Mouse (Mus musculus) lung, postnatal 36 days (tissue): ENCODE data around the gene Abi1.

Source experiments
- DNase-seq: peaks from one replicate; pipeline ENCODE4 v3.0.0; 2022; ENCODE audit warnings: mixed read lengths

Gene Abi1

DNA sequence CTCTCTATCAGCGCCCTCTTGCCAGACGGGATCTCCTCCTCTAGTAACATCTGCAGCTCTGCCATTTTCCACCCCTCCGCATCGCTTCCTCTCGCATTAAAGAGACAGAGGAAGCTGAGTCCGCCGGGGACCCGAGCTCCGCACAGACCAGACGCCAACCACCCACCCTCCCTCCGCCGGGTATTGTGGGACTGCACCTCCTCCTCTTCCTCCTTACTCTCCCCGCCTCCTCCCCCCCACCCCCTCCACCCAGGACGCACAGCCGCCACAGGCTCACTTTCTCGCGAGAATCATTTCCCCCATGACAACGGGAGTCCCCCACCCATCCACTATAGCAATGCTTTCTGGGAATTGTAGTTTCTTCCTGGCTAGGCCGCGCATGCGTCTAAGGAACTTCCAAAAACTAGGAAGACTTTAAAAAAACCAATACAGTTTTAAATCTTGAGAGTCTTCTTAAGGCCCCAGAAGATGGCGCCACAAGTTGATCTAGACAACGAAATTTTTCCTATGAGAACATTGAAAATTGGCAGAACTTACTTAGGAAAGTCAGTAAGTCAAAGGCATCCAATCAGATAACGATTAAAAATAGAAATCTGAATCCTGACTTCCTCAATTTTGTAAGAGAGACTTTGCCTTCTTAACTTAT is at the start of gene Abi1:
Abi1 (minus strand) TSS at position 241 of the 646 bp plus-strand sequence.
- peak; percentile 96 for DNase-seq

DNA sequence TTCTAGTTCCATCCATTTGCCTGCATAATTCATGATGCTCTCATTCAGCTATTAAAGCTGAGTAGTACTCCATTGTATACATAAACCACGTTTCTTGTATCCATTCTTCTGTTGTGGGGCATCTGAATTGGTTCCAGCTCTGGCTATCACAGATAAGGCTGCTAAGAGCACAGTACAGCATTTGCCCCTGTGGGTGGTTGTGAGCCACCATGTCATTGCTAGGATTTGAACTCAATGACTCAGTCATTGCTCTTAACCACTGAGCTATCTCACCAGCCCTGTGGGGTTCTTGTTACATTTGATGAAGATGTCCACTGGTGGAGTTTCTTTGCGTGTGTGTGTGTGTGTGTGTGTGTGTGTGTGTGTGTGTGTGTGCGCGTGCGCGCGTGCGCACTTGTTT is 44.5 kb upstream of the Abi1 start:
- DNase-seq, result no peak

DNA sequence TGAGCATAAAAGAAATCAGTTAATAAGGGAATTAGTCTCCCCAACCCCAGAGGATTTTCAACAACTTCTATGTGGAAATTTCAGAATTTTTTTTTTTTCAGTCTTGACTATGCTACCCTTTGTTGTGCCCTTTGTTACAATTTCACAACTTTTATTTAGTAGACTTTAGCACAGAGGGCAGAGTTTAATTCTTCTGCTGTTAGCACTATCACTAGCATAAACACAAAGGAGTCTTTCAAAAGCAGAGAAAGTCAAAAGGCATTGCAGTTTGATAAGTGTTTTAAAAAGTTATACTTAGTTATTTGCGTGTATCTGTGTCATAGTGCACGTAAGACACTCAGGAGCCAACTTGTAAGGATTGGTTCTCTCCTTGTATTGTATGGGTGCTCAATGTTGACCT is 38.5 kb upstream of the Abi1 start:
- no peak for DNase-seq

DNA sequence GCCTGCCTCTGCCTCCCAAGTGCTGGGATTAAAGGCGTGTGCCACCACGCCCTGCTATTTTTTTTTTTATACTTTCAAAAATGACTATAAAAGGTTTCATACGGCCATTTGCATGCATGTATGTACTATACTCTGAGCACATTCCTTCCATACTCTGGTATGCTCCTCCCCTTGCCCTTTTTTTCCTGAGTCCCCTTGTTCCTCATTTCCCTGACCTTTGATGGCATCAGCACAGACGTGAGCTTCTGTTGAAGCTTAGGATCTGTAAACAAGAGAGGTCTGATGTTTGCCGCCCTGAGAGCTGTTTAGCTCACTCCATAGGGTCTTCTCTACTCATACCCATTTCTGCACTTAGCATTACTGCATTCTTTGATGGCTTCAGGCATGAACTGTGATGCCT is 37.7 kb upstream of the Abi1 start:
- DNase-seq, result no peak

DNA sequence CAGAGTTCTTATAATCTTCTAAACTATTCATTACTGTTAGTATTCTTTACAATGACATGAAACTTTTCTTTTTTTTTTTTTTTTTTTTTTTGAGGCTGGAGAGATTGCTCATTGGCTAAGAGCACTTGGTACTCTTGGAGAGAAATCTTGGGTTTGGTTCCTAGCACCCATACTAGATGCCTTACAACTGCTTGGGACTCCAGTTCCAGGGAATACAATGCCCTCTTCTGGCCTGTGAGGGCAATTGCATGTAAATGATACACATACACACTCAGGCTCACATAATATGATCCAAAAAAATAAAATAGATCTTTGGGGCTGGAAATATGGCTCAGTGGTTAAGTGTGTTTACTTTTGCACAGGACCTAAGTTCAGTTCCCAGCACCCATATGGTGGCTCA is 36.7 kb upstream of the Abi1 start:
- no peak for DNase-seq

DNA sequence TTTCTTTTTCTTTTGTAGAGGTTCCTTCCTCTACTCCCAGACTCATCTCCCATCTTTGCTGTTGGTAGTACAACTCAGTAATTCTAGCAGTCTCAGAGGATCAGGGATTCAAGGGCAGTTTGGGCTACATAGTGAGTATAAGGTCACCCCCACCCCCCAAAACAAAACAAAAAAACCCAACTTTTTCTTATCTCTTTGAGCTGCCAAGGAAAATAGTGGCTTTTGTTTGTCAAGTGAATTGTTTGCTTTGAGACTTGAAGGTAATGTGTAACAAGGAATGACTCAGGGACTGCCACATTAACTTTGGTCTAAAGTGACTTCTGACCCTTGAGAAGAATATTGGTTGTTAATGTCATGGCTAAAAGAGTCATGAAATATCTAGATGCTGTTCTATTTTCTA is 35.8 kb upstream of the Abi1 start:
- no peak for DNase-seq

DNA sequence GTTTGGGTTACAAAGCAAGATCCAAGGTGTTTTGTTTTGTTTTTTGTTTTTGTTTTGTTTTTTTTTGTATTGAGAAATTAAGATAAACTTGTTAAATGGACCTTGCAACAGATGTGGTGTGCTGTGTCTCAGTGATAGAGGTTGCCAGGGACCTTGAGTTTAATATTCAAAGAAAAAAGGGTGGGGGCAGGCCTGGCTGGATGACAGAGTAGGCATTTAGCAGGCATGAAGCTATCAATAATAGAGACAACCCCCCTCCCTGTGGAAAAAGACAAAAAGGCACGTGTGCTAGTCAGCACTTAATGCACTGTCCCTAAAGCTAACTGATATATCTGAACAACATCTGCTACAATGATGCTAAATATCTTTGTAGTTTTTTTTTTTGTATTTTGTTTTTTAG is 31.4 kb upstream of the Abi1 start:
- no peak for DNase-seq

DNA sequence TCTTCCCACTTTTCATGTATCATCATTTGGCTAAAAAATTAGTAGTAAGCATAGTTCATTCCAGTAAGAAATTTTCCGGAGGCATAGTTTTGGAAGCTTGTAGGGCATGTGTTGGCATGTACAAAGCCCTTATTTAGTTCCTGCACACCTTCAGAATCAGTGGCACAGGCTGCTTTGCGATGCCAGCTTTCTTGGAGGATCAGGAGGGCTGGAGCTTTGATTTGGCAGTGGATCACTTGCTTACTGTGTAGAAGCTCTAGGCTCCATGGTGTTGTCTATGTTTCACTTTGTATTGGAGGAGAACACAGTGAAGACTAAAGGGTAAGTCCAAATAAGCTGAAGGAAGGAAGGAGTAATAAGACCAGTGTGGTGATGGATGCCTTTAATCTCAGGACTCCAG is 30.4 kb upstream of the Abi1 start:
- DNase-seq, result no peak

DNA sequence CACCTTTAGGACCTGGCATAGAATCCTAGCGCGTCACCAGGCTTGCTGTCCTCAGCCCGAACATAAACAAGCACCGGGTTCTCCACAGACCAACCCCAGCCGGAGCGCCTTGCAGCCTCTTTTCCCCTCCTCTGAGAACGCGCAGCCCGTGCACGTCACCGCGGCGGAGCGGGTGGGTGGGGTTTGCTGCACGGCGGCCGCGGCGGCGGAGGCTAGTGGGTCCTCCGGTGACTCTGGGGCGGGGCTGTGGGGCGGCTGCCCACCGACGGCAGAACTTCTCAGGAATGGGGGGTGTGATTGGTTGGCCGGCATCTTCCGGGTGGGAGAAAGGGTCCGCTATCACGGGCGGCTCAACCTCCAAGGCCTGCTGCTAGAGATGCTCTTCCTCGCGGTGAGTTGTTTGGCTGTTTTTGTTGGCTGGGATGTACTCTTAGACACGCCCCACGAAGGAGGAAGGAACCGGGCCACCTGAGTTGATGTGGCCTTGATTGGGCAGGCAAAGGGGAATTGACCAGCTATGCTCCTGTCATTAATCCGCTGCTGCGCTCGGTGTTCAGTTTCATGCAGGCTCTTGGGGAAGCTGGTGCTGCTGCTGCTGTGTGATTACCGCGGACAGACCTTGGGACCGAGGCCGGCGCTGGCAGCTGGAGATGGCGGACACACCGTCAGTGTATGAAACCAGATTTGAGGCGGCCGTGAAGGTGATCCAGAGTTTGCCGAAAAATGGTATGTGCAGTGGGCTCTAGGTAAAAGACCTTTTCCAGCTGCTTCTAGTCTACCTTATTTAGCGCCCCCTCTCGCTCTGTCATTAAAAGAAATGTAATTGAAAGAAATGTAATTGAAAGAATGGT is 29.1 kb upstream of the Abi1 start:
- peak; percentile 96 for DNase-seq

DNA sequence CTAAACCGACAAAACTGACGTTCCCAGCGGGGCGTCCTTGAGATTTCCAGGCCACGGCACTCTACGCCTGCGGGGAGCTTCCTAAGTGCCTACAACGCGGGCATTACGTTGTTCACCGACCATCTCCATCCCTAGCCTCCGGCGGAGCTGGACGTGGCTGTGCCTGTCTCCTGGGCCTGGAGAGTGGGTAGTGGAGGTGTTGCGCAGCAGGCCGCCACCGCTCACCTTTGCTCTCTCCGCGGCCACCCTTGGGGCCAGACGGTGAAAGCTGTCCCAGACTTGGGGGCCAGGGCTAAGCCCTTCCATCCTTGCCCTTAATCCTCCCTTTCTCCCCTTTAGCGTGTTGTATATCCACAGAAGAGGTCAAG is 28.3 kb upstream of the Abi1 start:
- no peak for DNase-seq

DNA sequence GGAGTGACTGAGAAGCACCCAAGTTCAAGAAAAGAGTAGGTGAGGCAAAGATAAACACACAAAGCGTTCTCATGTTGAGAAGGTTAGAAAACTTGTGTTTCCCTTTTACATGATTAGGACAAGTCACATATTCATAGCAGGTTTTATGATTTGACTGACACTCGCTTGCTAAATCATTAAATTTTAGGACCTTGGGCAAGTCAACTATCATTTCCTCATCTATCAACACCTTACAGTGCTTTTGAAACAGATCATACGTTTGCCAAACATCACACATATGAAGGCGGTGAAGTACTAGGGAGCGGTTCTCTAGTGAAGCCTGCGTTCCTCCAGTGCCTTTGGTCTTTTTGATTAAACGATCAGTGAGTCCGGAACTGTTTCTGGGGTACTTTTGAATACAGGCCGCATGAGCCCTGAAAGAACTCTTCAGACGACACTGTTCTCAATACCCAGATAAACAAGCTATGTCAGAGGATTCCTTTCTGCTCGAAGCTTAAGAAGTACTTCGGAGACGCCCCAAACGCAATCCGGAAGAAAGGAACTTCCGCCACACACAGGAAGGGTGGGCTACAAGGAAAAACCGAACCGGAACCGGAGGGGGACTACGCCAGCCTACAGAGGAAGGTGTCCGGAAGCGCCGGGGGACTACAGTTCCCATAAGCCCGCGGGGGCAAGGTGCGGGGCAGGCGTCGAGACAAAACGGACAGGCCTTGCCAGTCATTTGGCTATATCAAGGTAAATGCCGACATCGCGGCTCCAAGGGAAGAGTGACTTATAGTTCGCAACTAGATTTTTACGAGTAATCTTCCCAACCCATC is 27.7 kb upstream of the Abi1 start, which contains the start of gene Acbd5:
Acbd5 (plus strand) TSS at position 616 of the 818 bp plus-strand sequence.
- DNase-seq, result peak; percentile 98

DNA sequence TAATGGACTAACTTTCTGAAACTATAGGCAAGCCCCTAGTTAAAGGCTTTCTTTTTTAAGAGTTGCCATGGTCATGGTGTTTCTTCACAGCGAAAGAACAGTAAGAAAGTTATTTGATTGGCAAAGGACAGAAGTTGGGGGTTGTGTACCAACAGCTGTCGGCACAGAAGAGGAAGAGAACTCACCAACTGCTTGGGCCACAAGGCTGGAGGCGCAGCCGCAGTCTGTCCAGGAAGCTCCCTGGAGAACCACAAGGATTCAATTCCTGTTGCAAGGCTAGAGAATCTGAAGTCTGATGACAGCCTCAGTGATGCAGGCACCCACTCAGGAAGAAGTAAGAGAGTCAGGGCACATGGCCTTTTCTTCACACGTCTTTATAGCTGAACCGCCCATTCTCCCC is 12.5 kb upstream of the Abi1 start:
- DNase-seq, result peak; percentile 69

DNA sequence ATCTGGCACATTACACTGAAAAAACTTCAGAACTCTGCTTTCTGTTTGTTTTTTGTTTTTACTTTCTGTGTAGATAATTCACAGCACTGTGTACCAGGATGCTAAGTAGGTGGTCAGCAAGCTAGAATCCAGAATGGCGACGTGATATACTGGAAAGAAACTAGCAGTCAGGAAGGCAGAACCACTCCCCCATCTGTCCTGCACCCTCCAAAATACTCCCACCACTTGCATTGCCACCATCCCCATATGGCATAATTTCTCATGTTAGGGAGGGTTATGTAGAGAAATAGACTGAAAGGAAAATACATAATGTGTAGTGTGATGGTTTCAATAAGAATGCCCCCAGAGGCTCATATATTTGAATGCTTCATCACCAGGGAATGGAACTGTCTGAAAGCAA is 11.8 kb upstream of the Abi1 start:
- DNase-seq, result no peak

DNA sequence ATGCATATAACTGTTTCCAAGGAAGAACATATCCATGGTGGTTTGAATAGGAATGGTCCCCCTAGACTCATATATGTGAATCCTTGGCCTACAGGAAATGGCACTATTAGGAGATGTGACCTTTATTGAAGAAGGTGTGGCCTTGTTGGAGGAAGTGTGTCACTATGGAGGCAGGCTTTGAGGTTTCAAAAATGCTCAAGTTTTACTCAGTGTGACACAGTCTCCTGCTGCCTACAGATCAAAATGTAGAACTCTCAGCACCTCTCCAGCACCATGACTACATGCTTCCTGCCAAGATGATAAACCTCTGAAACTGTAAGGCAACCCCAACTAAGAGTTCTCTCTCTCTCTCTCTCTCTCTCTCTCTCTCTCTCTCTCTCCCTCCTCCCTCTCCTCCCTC is 8.0 kb upstream of the Abi1 start:
- peak; percentile 30 for DNase-seq

DNA sequence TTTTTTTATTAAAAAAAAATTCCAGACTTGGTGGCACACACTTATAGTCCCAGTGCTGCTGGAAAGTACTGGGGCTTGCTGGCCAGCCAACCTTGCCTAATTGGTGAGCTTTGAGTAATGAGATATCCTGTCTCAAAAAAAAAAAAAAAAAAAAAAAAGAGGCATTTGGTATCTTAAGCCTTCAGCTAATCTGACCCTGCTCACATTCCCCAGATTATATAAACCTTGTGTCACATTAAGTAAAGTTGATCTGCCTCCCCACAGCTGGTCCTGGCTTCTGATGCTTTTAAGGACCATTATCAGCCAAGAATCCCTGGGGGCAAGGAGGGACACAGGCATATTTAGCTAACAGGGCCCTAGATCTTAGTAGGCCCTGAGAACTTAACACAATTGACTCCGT is 5.7 kb upstream of the Abi1 start:
- no peak for DNase-seq

DNA sequence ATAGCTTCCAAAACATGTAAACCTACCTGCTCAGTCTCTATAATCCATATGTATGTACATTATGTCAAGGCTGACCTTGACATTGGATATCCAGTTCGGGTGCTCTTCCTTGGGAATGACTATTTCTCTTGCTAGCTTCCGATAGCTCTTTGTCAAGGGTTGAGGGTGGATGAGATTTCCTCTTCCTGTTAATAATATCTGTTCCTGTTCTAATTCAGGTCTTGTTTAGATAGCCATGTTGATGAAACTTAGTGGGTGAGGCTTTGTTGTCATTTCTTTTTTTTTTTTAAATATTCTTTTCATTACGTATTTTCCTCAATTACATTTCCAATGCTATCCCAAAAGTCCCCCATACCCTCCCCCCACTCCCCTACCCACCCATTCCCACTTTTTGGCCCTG is 2.1 kb upstream of the Abi1 start:
- peak; percentile 33 for DNase-seq

DNA sequence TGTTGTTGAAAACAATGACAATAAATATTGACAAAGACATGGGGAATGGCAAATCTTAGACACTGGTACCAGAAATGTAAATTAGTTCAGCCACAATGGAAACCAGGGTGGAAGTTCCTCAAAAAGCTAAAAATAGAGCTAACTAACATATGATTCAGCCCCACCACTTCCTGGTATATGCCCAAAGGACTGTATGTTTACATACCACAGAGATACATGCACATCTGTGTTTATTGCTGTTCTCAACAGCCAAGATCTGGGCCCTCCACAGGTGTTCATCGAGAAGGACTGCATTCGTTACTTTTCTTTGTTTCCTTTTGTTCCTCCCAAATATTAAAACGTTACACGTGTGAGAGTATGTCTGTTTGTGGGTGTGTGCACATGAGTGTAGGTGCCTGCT is 1.4 kb upstream of the Abi1 start:
- peak; percentile 49 for DNase-seq

DNA sequence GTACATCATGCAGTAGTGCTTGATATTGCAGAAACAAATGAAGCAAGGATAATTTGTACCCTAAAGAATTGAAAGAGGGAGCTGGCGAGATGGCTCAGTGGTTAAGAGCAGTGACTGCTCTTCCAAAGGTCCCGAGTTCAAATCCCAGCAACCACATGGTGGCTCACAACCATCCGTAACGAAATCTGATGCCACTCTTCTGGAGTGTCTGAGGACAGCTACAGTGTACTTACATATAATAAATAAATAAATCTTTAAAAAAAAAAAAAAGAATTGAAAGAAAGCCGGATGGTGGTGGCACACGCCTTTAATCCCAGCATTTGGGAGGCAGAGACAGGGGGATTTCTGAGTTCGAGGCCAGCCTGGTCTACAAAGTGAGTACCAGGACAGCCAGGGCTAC is 649 bp upstream of the Abi1 start:
- peak; percentile 21 for DNase-seq

DNA sequence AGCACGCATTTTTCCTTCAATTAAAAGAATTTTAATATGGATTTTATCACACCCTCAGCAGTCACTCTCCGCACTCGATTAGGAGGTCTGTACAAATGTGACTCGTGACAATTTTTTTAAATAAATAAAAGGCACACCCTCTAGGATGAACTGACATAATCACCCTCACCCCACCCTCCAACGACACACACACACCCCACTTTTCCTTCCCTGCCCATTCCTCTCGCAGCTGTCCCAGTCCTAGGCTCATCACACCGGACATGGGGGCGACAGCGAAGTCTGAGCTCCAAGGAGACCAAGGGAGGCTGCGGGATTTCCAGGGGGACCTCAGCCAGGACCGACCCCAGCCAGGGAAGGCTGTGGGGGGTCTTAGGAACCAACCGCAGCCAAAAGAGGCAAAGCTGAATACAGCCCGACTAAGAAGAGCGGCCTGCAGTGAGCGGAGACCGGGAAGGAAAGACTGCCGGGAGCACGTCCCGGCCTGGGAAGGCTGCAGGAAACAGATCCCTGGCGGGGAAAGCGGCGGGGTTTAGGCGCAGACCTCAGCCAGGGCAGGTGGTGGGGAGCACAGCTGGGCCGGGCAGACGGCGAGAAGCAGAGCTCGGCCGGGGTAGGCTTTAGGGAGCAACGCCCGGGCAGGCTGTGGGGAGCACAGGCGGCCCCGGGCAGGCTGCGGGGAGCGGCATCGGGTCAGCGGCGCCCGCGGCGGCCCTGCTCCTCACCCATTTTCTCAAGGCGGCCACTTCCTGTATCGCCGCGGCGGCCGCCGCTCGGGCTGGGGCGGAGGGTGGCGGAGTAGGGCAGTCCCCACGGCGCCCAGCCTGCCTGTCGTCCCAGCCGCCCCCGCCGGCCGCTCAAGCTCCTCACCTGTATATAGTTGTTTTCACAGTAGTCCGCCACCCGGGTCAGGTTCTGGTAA is 700 bp downstream of the Abi1 start:
- peak; percentile 63 for DNase-seq

DNA sequence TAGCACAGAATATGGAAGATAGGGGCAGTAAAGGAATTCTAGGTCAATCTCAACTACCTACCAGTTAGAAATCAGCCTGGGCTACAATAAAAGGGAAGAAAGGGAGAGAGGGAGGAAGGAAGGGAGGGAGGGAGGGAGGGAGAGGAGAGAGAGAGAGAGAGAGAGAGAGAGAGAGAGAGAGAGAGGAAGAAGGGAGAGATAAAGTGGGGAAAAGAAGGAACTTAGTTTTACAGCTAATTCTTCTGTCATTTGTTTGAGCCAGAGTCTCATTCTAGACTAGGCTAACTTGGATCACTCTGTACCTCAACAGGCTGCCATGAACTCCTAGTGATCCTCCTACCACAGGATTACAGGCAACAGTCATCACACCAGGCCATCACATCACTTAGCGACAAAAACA is 4.6 kb downstream of the Abi1 start:
- no peak for DNase-seq

DNA sequence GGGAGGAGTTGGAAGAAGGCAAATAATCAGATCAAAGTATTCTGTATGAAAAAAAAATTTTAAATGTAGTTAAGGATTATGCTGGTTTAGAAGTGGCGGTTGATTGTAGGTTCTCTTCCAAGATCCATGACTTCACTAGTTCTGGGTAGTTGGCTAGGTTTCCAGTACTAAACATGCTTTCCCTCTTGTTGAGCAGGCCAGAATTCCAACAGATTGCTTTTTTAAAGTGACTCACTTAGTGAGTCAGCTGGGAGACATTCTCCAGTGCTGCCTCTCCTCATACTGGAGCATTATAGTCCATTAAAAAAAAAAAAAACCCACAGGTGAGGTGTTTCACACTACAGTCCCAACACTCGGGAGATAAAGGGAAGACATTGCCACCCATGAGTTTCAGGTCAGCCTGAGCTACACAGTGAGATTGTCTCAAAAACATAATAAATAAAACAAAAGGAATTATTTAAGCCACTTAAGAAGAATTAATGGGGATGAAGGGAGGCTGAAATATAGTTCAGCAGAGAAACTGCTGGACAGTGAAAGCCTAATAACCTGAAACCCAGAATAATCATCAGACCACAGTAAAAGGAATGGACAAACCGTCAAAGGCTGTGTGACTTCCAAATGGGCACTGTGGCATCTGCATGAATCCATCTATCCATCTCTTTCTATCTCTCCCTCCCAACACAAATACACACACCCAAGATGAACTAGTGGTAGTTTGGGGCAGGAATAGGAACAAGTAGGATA is 5.2 kb downstream of the Abi1 start:
- peak; percentile 65 for DNase-seq

DNA sequence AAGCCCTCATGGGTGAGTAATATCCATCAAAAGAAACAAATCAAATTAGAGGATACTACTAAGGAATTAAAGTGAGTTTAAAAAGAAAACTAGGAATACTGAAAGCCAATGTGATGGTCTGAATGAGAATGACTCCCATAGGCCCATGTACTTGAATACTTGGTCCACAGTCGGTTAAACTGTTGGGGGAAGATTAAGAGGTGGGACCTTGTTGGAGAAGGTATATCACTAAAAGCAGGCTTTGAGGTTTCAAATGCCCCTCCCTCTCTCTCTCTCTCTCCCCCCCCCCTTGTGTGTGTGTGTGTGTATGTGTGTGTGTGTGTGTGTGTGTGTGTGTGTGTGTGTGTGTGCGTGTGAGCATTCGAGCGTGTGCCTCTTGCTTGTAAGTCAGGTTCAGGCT is 9.4 kb downstream of the Abi1 start:
- no peak for DNase-seq
